Mouse (Mus musculus) ES-E14 (cell line): Measurements from ENCODE around the gene Trim2.

ENCODE experiments used
- CHD2 ChIP-seq: IDR thresholded peaks from 2 replicates; pipeline ENCODE4 v1.6.1; 2014; ENCODE audit warnings: mild to moderate bottlenecking, low read depth, low read length, inconsistent platforms
- HCFC1 ChIP-seq: IDR thresholded peaks from 2 replicates; pipeline ENCODE4 v1.6.1; 2012; ENCODE audit warnings: low read length, inconsistent platforms, borderline replicate concordance; ENCODE audit not compliant: insufficient read depth
- MAFK ChIP-seq: IDR thresholded peaks from 2 replicates; pipeline ENCODE4 v1.6.1; 2014; ENCODE audit warnings: mild to moderate bottlenecking, low read depth, low read length, inconsistent platforms; ENCODE audit not compliant: insufficient read depth
- ZC3H11A ChIP-seq: IDR thresholded peaks from 2 replicates; pipeline ENCODE4 v1.6.1; 2012; ENCODE audit warnings: low read depth, mild to moderate bottlenecking, inconsistent platforms, low read length, borderline replicate concordance
- ZNF384 ChIP-seq: IDR thresholded peaks from 2 replicates; pipeline ENCODE4 v1.6.1; 2012; ENCODE audit warnings: low read depth, low read length, inconsistent platforms

GRCm38 (mm10) chr3:84337585-84337984 lies 30.9 kb upstream of the Trim2 start:
- TF ChIP-seq ZC3H11A: no peak
- no peak for TF ChIP-seq MAFK
- no peak for TF ChIP-seq ZNF384
- TF ChIP-seq CHD2: no peak
- TF ChIP-seq HCFC1: no peak
